Mouse (Mus musculus): Measurements from ENCODE around the gene Kdm2a. TPM values are rescaled to one million over a fixed set of nuclear protein-coding genes. Genes with fewer than 3 reads are reported as not detected.

Gene Kdm2a
- polyA plus RNA-seq, 1 experiment: 90.4 TPM

DNA sequence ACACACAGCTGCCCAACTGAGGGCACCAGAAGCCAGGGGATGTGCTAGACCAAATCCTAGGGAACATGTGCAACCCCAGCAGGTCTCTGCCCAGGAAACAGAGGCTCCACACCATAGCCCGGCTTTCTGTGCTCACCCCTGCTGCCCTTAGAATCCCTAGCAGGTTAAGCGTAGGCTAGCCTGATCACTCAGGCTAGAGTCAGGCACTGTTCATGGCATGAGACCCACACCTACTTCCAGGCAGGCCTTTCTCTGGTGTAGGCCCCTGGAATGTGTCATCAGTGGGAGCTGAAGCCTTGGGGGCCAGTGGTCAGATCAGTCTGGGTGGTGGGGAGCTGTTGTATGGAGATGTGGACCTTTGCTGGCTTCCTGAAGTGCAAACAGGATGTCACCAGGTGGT is 101.5 kb downstream of the Kdm2a start:
- Histone ChIP-seq H3K4me3 (ENCODE audit: insufficient read depth, low read length) (no peak overlapping the region), H3K27ac (ENCODE audit: insufficient read depth, low read length) (no peak overlapping the region), H3K4me1 (ENCODE audit: control insufficient read depth, insufficient read depth, low read length) (peaks cover under 1% of the 10 kb centered on the region)
- TF ChIP-seq CTCF (IDR thresholded peaks at IDR 0.05; ENCODE audit: borderline replicate concordance, insufficient read depth, low read length) (no peak), POLR2A (IDR thresholded peaks at IDR 0.05; ENCODE audit: low read depth, low read length) (no peak)

DNA sequence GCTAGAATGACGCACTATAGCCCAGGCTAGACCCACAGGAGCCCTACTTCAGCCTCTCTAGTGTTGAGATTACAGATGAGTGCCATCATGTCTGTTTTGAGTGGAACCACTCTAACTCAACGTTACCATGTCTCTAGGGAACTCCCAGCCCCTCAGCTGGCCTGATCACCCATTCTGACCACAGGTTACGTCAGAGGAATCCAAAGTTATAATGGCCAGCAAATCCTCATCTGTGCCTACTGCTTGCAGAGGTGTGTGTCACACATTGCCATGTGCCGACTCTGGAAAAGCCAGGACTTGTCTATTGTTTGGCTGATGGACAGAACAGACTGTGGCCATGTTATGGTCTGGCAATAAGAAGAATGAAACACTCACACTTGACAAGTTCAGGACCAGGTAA is 102.7 kb downstream of the Kdm2a start:
- Histone ChIP-seq H3K4me1 (ENCODE audit: control insufficient read depth, insufficient read depth, low read length) (no peaks in the 10 kb centered on the region), H3K27ac (ENCODE audit: insufficient read depth, low read length) (no peak overlapping the region), H3K4me3 (ENCODE audit: insufficient read depth, low read length) (no peak overlapping the region)
- TF ChIP-seq POLR2A (IDR thresholded peaks at IDR 0.05; ENCODE audit: low read depth, low read length): no peak
- no peak for TF ChIP-seq CTCF (IDR thresholded peaks at IDR 0.05; ENCODE audit: borderline replicate concordance, insufficient read depth, low read length)

DNA sequence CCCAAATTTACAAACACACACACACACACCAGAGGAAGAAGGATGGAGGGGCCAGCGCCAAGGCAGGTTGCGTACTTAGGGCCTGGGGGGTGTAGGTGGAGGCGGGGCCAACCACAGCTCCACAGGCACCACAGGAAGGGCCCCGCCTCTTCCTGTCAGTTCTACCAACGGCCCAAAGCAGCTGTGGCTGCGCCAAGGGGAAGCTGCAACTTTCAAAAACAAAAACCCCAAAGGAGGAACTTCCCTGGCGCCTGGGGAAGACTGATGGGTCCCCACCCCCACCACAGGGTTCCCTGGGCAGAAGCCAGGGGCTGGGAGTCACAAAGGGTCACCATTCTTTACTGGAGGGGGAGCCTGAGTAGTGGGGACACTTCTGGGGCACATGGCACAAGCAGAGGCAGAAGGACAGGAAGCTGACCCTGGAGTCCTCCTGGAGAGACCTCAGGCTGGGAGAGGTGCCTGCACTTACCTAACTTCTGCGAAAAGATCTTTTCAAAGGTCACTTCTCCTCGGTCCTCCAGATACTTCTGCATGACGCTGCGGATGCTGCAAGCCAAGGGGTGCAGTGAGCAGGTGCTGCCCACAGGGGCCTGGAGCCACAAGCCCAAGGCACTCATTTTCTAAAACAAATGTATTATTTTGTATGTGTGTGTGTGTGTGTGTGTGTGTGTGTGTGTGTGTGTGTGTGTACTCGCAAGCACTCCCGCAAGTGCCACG is 103.5 kb downstream of the Kdm2a start:
- TF ChIP-seq CTCF (IDR thresholded peaks at IDR 0.05; ENCODE audit: borderline replicate concordance, insufficient read depth, low read length) (no peak), POLR2A (IDR thresholded peaks at IDR 0.05; ENCODE audit: low read depth, low read length) (no peak)
- Histone ChIP-seq H3K27ac (ENCODE audit: insufficient read depth, low read length) (no peak overlapping the region), H3K4me1 (ENCODE audit: control insufficient read depth, insufficient read depth, low read length) (no peaks in the 10 kb centered on the region), H3K4me3 (ENCODE audit: insufficient read depth, low read length) (no peak overlapping the region)

DNA sequence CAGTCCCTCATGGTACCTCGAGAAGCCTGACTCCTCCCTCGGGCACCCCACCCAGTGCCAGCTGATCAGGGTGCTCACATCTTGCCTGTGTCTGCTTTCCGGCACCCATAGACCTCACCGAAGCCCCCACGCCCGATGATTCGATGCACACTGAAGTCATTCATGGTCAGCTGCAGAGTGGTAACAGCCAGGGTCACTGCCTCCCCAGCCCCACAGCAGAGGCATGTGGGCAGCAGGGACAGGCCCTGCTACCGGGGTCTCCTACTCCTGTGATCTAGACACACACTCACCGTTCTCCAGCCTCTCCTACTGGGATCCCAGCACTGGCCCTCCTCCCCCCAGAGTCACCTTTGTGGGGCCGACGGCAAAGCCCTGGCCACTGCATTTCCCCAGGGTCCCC is 106.9 kb downstream of the Kdm2a start:
- H3K4me1 ChIP-seq (ENCODE audit: control insufficient read depth, insufficient read depth, low read length): no peaks in the 10 kb centered on the region
- no peak overlapping the region for H3K4me3 ChIP-seq (ENCODE audit: insufficient read depth, low read length)
- no peak overlapping the region for H3K27ac ChIP-seq (ENCODE audit: insufficient read depth, low read length)
- TF ChIP-seq CTCF (IDR thresholded peaks at IDR 0.05; ENCODE audit: borderline replicate concordance, insufficient read depth, low read length) (no peak), POLR2A (IDR thresholded peaks at IDR 0.05; ENCODE audit: low read depth, low read length) (no peak)

DNA sequence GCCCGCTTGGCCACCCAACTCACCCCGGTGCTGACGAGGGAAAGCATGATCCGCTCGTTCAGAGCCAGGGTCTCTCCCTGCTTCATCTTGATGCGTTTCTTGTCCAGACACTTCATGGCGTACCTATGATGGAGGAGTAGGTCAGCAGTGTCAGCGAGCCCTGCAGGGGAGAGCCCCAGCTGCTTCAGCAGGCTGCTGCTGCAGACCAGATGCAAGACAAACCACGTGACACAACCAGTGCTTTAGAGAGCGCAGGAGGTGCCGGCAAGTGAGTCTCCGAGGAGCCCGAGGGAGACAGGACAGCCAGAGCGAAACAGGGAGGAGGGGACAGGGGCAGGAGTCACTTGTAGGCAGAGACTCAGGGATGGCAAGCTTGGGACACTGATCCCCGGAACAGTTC is 107.3 kb downstream of the Kdm2a start:
- TF ChIP-seq POLR2A (IDR thresholded peaks at IDR 0.05; ENCODE audit: low read depth, low read length) (no peak), CTCF (IDR thresholded peaks at IDR 0.05; ENCODE audit: borderline replicate concordance, insufficient read depth, low read length) (no peak)
- Histone ChIP-seq H3K4me1 (ENCODE audit: control insufficient read depth, insufficient read depth, low read length) (no peaks in the 10 kb centered on the region), H3K4me3 (ENCODE audit: insufficient read depth, low read length) (no peak overlapping the region), H3K27ac (ENCODE audit: insufficient read depth, low read length) (no peak overlapping the region)

DNA sequence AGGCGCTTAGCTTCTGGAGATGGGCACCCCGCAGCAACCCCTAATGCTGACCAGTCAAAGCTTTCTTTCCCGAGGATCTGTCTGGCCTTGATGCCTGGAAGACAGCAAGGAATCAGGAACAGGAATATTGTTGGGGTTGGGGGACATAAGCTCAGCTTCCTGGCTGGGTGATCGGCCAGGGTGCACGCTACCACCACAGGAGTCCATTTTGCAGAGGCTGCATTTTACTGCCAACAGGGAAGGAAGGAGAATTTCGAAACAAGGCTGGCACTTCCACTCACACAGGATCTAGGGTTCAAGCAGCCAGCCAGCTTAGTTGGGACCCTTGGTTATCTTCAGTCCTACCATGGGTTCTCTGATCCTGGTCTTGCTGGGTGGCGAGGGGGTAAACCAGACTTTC is 114.4 kb downstream of the Kdm2a start:
- TF ChIP-seq CTCF (IDR thresholded peaks at IDR 0.05; ENCODE audit: borderline replicate concordance, insufficient read depth, low read length) (no peak), POLR2A (IDR thresholded peaks at IDR 0.05; ENCODE audit: low read depth, low read length) (no peak)
- H3K4me1 ChIP-seq (ENCODE audit: control insufficient read depth, insufficient read depth, low read length): no peaks in the 10 kb centered on the region
- H3K27ac ChIP-seq (ENCODE audit: insufficient read depth, low read length): no peak overlapping the region
- no peak overlapping the region; the same call in 1 of the 2 replicates for H3K4me3 ChIP-seq (ENCODE audit: insufficient read depth, low read length)

DNA sequence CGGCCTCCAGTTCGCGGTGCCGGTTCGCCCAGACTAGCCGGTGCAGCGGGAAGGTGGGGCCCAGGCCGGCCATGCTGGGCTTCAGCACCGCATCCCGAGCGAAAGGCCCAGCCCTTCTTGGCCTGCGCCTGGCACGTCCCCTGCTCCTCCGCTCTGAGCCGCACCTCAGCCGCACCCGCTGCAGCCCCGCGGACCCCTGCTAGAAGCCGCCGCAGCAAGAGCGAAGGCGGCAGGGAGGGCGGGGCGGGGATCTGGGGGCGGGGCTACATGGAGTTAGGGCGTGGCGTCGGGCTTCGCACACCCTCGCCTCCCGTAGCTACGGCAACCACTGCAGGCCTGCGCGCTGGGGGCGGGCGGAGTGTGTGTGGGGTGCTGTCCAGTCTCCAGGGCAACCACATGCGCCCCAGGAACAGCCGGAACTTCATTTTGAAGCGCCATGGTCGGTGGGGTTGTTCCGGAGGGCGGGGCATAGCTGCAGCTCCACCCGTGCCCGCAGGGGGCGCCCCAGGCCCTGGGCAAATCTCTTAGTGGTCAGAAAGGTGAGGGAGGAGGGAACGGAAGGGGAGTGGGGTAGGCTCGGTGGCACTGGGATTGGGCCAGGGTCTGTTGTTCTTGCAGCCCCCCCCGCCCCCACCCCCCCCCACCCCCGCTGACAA is 115.1 kb downstream of the Kdm2a start, which contains the start of gene Ankrd13d:
Gene Ankrd13d, minus strand, starts transcription at position 240 of the 656 bp plus-strand sequence.
- no peak within 1 kb of the TSS for H3K27ac ChIP-seq (ENCODE audit: insufficient read depth, low read length)
- TF ChIP-seq CTCF (IDR thresholded peaks at IDR 0.05; ENCODE audit: borderline replicate concordance, insufficient read depth, low read length) (0 out of 2 replicates have a peak, but pooled peaks have one; percentile 34), POLR2A (IDR thresholded peaks at IDR 0.05; ENCODE audit: low read depth, low read length) (peak; percentile 63)
- no peaks in the 10 kb centered on the region for H3K4me1 ChIP-seq (ENCODE audit: control insufficient read depth, insufficient read depth, low read length)
- peak within 1 kb of the TSS; percentile 43 for H3K4me3 ChIP-seq (ENCODE audit: insufficient read depth, low read length)

DNA sequence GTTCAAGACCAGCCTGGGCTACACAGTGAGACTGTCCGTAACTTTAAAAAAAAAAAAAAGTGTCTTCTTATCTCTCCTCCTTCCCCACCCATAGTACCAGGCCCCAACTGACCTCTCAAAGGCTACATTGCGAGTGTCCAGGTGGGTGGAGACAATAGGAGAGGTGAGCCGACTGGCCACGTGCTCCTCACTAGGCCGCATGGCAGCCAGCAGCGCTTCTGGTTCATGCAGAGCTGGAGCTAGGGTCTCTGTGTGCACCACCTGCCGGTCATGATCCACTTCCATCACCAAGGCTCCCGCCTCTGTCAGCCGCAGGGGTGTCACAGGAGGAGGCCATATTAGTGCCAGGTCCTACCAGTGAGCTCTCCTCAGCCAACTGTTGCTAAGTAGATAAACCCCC is 117.7 kb downstream of the Kdm2a start:
- H3K4me3 ChIP-seq (ENCODE audit: insufficient read depth, low read length): no peak overlapping the region
- H3K27ac ChIP-seq (ENCODE audit: insufficient read depth, low read length): no peak overlapping the region
- TF ChIP-seq POLR2A (IDR thresholded peaks at IDR 0.05; ENCODE audit: low read depth, low read length): no peak
- H3K4me1 ChIP-seq (ENCODE audit: control insufficient read depth, insufficient read depth, low read length): no peaks in the 10 kb centered on the region

DNA sequence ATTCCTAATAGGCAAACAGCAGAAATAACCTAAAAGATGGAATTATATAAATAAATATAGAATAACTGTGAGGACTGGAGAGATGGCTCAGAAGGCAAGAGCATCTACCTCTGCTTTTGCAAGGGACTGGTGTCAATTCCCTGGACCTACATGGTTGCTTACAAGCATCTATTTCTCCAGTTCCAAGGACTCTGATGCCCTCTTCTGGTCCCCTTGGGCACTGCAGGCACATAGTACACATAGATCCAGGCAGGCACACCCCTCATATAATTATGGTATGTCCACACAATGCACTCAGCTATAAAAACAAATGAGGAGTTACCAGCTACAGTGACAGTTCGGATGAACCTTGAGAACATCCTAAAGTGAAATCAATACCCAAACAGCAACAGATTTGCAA is 118.6 kb downstream of the Kdm2a start:
- Histone ChIP-seq H3K4me1 (ENCODE audit: control insufficient read depth, insufficient read depth, low read length) (no peaks in the 10 kb centered on the region), H3K4me3 (ENCODE audit: insufficient read depth, low read length) (no peak overlapping the region)

DNA sequence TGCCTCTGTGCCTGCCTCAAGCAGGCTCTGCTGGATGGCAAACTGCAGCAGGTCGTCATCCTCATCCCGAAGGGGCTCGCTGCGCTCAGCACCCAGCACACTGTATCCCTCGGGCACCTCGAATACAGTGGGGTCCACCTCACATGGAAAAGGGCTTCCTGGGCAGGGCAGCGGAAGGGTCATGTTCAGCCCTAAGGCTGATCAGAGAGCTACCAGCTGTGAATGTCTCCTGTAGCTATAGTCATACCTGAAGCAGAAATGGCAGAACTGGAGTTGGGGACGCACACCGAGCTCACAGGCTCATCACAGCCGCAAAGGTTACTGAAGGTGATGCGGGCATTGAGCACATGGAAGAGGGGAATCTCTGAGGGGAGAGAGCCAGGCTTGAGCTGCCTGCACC is 127.1 kb downstream of the Kdm2a start:
- H3K4me3 ChIP-seq (ENCODE audit: insufficient read depth, low read length): no peak overlapping the region
- H3K4me1 ChIP-seq (ENCODE audit: control insufficient read depth, insufficient read depth, low read length): no peaks in the 10 kb centered on the region
- no peak overlapping the region for H3K27ac ChIP-seq (ENCODE audit: insufficient read depth, low read length)
- TF ChIP-seq POLR2A (IDR thresholded peaks at IDR 0.05; ENCODE audit: low read depth, low read length): no peak
- TF ChIP-seq CTCF (IDR thresholded peaks at IDR 0.05; ENCODE audit: borderline replicate concordance, insufficient read depth, low read length): no peak

More for the DNA sequence above, 118.6 kb downstream of the Kdm2a start:
- H3K27ac ChIP-seq (ENCODE audit: insufficient read depth, low read length): no peak overlapping the region
- no peak for TF ChIP-seq POLR2A (IDR thresholded peaks at IDR 0.05; ENCODE audit: low read depth, low read length)
- TF ChIP-seq CTCF (IDR thresholded peaks at IDR 0.05; ENCODE audit: borderline replicate concordance, insufficient read depth, low read length): 0 out of 2 replicates have a peak, but pooled peaks have one; percentile 12

All from embryonic fibroblast, embryonic 13.5 days (primary cell).